Mouse (Mus musculus): Measurements from ENCODE around the gene Ckm. TPM values are rescaled to one million over a fixed set of nuclear protein-coding genes. Genes with fewer than 3 reads are reported as not detected.
A peak's percentile ranks its signal among the peaks of the same experiment; 100 is the strongest.

Ckm gene
- polyA plus RNA-seq, 1 experiment from 2014 or later: 28.2 TPM

DNA sequence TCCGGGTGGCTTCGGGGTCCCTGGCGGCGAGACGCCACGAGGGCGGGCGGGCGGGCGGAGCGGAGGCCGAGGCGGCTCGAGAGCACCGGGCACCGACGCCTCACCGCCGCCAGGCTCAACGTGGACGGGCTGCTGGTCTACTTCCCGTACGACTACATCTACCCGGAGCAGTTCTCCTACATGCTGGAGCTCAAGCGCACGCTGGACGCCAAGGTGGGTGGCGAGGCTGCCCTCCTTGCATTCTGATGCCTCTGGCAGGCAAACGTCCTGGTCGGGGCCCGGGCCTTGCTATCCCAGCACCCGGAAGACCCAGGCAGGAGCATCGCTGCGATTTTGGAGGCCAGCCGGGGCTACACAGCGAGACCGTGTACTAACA lies 22.4 kb upstream of the Ckm start:
- ATAC-seq (ENCODE audit: low FRiP score, low TSS enrichment): peak; percentile 66
- H3K27ac ChIP-seq (ENCODE audit: low read length): no peak overlapping the region
- 0% methylated on average over 31 of the region's 37 CpGs for WGBS

DNA sequence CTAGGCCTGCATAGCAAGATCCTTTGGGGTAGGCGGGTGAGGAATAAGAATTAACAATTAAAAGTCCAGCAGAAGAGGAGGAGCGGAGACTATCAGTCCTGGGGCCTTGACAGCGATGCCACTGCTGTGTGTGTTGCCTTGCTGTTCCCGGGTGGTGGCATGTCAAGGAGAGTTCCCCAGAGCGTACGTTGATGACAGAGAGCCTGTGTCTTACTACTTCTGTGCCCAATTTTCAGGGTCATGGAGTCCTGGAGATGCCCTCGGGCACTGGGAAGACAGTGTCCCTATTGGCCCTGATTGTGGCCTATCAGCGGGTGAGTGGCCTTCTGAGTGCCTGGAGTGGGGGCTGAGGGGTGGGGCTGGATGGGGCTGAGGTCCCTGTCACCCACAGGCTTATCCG lies 20.9 kb upstream of the Ckm start:
- H3K9ac ChIP-seq (replicated peaks; ENCODE audit: low read length): no peak overlapping the region
- peaks cover 11% of the 10 kb centered on the region for H3K4me1 ChIP-seq (ENCODE audit: insufficient read depth, low read length)
- no peak for ATAC-seq (ENCODE audit: low FRiP score, low TSS enrichment)
- H3K4me2 ChIP-seq (replicated peaks; ENCODE audit: low read depth, low read length): no peak overlapping the region
- WGBS: 92% methylated on average over 9 of the region's 9 CpGs
- H3K27me3 ChIP-seq (ENCODE audit: insufficient read depth, low read length): no peaks in the 10 kb centered on the region
- no peak overlapping the region for H3K4me3 ChIP-seq (ENCODE audit: low read length)
- no peaks in the 10 kb centered on the region for H3K9me3 ChIP-seq (ENCODE audit: low read length)
- peaks cover 39% of the 10 kb centered on the region for H3K36me3 ChIP-seq (ENCODE audit: insufficient read depth, low read length)
- no peak overlapping the region for H3K27ac ChIP-seq (ENCODE audit: low read length)

More for the DNA sequence above, 22.4 kb upstream of the Ckm start:
- Histone ChIP-seq H3K4me1 (ENCODE audit: insufficient read depth, low read length) (peaks cover 11% of the 10 kb centered on the region), H3K4me3 (ENCODE audit: low read length) (peak overlapping the region; percentile 80), H3K9ac (replicated peaks; ENCODE audit: low read length) (peak overlapping the region; percentile 72), H3K27me3 (ENCODE audit: insufficient read depth, low read length) (no peaks in the 10 kb centered on the region), H3K9me3 (ENCODE audit: low read length) (no peaks in the 10 kb centered on the region), H3K4me2 (replicated peaks; ENCODE audit: low read depth, low read length) (peak overlapping the region; percentile 89), H3K36me3 (ENCODE audit: insufficient read depth, low read length) (peaks cover 27% of the 10 kb centered on the region)

DNA sequence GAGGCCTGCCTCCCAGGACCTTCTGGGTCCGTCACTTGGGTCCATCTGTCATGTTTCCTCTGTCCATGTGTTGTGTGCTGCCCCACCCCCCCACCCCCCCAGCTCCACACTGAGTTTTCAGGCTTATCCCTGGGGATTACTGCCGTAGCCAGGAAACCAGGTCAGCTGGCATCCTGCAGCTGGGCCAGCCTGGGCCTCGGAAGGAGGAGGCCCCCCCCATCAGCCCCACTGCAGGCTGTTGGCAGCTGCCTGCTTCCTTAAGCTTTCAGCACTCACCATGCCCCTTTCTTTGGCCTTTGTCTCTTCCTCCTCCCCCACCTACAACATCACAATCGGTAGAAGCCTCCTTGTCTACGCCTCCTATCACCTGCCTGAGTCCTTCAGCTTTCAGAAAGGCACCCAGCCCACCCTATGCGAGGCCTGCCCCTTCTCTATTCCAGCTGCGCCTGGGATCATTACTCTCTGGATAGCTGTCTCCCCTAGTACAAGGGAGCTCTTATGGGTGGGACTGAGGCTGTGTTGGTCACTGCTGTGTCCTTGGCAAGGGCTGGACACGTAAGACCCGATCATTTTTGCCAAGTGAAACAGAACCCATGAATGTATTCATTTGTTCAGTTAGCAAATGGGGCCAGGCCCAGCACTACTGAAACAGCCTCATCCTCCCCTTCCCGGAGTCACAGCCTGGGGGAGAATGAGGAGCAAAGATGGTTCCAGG lies 15.7 kb upstream of the Ckm start:
- H3K4me3 ChIP-seq (ENCODE audit: low read length): no peak overlapping the region
- no peaks in the 10 kb centered on the region for H3K9me3 ChIP-seq (ENCODE audit: low read length)
- no peaks in the 10 kb centered on the region for H3K4me1 ChIP-seq (ENCODE audit: insufficient read depth, low read length)
- peaks cover 86% of the 10 kb centered on the region for H3K36me3 ChIP-seq (ENCODE audit: insufficient read depth, low read length)
- H3K27ac ChIP-seq (ENCODE audit: low read length): no peak overlapping the region
- 83% methylated on average over 10 of the region's 10 CpGs for WGBS
- no peak for ATAC-seq (ENCODE audit: low FRiP score, low TSS enrichment)
- H3K9ac ChIP-seq (replicated peaks; ENCODE audit: low read length): no peak overlapping the region
- H3K27me3 ChIP-seq (ENCODE audit: insufficient read depth, low read length): no peaks in the 10 kb centered on the region
- no peak overlapping the region for H3K4me2 ChIP-seq (replicated peaks; ENCODE audit: low read depth, low read length)

DNA sequence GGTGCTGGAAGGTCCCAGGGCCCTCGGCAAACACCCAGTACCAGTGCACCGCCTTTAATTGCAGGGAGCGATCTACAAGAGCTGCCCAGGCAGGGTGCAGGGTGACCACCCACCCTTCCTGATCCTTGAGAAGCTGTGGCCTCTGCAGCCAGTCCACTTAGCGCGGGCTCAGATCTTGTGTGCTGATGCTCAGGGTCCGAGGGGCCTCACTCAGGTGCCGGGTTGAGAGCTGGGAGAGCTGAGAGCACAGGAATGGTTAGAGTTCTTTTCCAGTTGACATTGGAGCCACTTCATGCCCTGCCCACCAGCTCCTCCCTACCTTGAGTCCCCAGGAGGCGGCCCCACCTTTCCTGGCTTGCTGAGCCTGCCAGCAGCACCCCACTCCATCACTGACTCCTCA lies 10.1 kb upstream of the Ckm start:
- Histone ChIP-seq H3K4me1 (ENCODE audit: insufficient read depth, low read length) (peaks cover 4% of the 10 kb centered on the region), H3K9me3 (ENCODE audit: low read length) (no peaks in the 10 kb centered on the region), H3K4me3 (ENCODE audit: low read length) (no peak overlapping the region), H3K36me3 (ENCODE audit: insufficient read depth, low read length) (peaks cover 62% of the 10 kb centered on the region), H3K27ac (ENCODE audit: low read length) (no peak overlapping the region), H3K4me2 (replicated peaks; ENCODE audit: low read depth, low read length) (no peak overlapping the region), H3K27me3 (ENCODE audit: insufficient read depth, low read length) (no peaks in the 10 kb centered on the region), H3K9ac (replicated peaks; ENCODE audit: low read length) (no peak overlapping the region)
- no peak for ATAC-seq (ENCODE audit: low FRiP score, low TSS enrichment)
- WGBS: 86% methylated on average over 8 of the region's 8 CpGs

DNA sequence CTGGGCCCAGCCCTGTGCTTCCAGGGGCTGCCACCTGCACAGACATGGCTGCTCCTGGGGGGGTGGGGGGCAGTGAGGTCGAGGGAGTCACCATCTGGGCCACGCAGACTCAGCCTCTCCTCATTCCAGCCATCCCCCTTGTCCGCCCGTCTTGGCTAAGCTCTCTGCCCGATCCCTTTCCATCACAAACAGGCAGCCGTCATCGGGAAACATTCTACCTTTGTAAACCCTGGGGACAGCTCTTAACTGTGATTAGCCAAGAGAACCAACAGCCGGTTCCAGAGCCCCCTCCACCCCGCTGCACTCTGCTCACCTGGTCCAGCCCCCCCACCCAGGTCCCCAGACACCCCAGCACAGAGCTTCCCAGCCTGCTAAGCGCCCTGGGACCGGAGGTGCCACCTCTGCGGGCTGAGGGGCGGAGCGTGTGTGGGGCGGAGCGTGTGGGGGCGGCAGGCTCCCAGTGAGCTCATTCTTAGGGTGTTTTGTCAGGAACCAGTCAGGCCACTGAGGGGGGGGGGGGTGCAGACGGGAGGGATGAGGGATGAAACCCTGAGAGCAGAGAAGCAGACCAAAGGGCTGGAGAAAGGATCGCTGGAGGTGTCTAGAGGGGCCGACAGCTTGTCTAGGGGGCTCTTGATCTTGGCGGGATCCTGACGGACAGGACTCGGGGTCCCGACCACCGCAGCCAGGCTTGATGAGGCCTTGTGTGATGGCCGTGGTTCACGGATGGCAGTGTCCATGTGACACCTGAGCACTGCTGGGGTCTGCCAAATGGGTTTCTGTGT lies 4.9 kb upstream of the Ckm start:
- peak overlapping the region; percentile 75 for H3K4me2 ChIP-seq (replicated peaks; ENCODE audit: low read depth, low read length)
- peaks cover 13% of the 10 kb centered on the region; the same call in 1 of the 2 replicates for H3K36me3 ChIP-seq (ENCODE audit: insufficient read depth, low read length)
- ATAC-seq (ENCODE audit: low FRiP score, low TSS enrichment): peak; percentile 40; the same call in 1 of the 2 replicates
- peaks cover 24% of the 10 kb centered on the region for H3K27me3 ChIP-seq (ENCODE audit: insufficient read depth, low read length)
- peaks cover 16% of the 10 kb centered on the region for H3K4me1 ChIP-seq (ENCODE audit: insufficient read depth, low read length)
- WGBS: 1% methylated on average over 25 of the region's 27 CpGs
- peak overlapping the region; percentile 47 for H3K4me3 ChIP-seq (ENCODE audit: low read length)
- H3K9ac ChIP-seq (replicated peaks; ENCODE audit: low read length): peak overlapping the region; percentile 55
- peaks cover 7% of the 10 kb centered on the region for H3K9me3 ChIP-seq (ENCODE audit: low read length)
- H3K27ac ChIP-seq (ENCODE audit: low read length): no peak overlapping the region

DNA sequence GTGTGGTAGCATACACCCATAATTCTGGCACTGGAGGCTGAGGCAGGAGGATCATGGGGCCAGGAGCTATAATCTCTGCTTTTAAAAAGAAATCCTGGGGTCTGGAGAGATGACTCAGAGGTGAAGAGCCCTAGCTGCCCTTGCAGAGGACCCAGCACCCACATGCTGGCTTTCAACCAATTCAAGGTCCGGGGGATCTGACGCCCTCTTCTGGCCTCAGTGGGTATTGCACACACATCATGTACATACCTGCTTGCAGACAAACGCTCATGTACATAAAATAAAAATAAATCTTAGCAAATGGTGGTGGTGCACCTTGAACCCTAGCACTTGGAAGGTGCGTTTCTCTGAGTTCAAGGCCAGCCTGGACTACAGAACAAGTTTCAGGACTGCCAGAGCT lies 3.6 kb upstream of the Ckm start:
- peaks cover 30% of the 10 kb centered on the region for H3K27me3 ChIP-seq (ENCODE audit: insufficient read depth, low read length)
- WGBS: 83% methylated on average over 4 of the region's 4 CpGs

DNA sequence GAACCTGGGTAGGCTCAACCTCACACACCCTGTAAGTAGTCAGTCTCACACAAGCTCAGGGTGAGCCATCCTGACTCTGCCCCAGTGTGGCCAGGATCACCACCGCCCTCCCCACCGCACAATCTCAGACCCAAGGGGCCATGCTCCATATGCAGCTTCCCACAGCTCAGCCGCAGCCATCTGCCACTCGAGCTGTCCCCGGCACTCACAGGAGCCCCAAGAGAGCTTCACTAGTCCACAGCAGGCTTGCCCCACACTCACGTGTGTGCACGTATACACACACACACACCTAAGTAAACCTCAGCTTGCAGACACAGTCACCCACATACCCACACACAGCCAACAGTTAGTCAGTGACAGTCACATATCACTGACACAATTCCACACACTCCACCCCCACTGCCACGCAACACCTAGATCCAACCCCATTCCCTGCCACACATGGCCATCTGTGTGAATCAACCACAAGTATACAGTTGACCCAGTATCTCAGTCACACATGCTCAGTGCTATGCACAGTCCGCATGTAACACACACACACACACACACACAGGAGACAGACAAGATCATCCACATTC lies 2.0 kb upstream of the Ckm start:
- Histone ChIP-seq H3K9me3 (ENCODE audit: low read length) (peaks cover 7% of the 10 kb centered on the region), H3K4me3 (ENCODE audit: low read length) (no peak overlapping the region), H3K4me2 (replicated peaks; ENCODE audit: low read depth, low read length) (no peak overlapping the region), H3K4me1 (ENCODE audit: insufficient read depth, low read length) (peaks cover 16% of the 10 kb centered on the region), H3K9ac (replicated peaks; ENCODE audit: low read length) (no peak overlapping the region), H3K36me3 (ENCODE audit: insufficient read depth, low read length) (no peaks in the 10 kb centered on the region), H3K27me3 (ENCODE audit: insufficient read depth, low read length) (peaks cover 30% of the 10 kb centered on the region), H3K27ac (ENCODE audit: low read length) (no peak overlapping the region)
- 86% methylated on average over 9 of the region's 9 CpGs for WGBS
- no peak for ATAC-seq (ENCODE audit: low FRiP score, low TSS enrichment)

More for the DNA sequence above, 3.6 kb upstream of the Ckm start:
- H3K4me2 ChIP-seq (replicated peaks; ENCODE audit: low read depth, low read length): no peak overlapping the region
- H3K27ac ChIP-seq (ENCODE audit: low read length): no peak overlapping the region
- H3K9me3 ChIP-seq (ENCODE audit: low read length): peaks cover 7% of the 10 kb centered on the region
- no peak overlapping the region for H3K9ac ChIP-seq (replicated peaks; ENCODE audit: low read length)
- H3K4me1 ChIP-seq (ENCODE audit: insufficient read depth, low read length): peaks cover 16% of the 10 kb centered on the region
- ATAC-seq (ENCODE audit: low FRiP score, low TSS enrichment): no peak
- peaks cover under 1% of the 10 kb centered on the region; the same call in 1 of the 2 replicates for H3K36me3 ChIP-seq (ENCODE audit: insufficient read depth, low read length)
- no peak overlapping the region for H3K4me3 ChIP-seq (ENCODE audit: low read length)

DNA sequence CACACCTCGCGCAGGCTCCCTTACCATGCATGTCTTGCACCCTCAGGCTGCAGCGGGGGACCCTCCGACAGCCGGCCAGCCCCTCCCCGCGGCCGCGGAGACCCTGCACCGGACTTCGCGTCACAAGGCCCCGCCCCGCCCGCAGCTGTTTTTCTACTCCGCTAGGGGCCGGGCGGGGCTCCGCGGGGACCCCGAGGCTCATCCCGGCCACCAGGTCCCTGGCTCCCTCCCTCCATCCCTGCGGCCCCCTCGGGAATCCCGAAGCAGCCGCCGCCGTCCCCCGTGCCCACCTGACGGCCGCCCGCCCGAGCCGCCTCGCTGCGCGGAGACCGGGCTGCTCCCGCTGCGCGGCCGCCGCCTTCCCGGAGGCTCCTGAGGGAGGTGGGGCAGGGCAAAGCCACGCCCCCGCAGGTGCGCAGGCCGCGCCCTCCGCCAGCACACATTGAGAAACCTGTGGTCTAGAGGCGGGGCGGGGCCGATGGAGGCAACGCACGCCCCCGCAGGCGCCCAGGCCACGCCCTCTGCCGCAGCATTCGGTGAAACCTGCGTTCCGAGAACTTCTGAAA lies 762 bp upstream of the Ckm start, which contains the start of gene Klc3:
Gene Klc3, minus strand, starts transcription at position 374 of the 566 bp plus-strand sequence.
- Histone ChIP-seq H3K36me3 (ENCODE audit: insufficient read depth, low read length) (no peaks in the 10 kb centered on the region), H3K4me3 (ENCODE audit: low read length) (peak within 1 kb of the TSS; percentile 65), H3K4me1 (ENCODE audit: insufficient read depth, low read length) (peaks cover 16% of the 10 kb centered on the region), H3K9ac (replicated peaks; ENCODE audit: low read length) (peak within 1 kb of the TSS; percentile 64), H3K27ac (ENCODE audit: low read length) (no peak within 1 kb of the TSS), H3K4me2 (replicated peaks; ENCODE audit: low read depth, low read length) (peak within 1 kb of the TSS; percentile 90), H3K9me3 (ENCODE audit: low read length) (peaks cover 7% of the 10 kb centered on the region), H3K27me3 (ENCODE audit: insufficient read depth, low read length) (peaks cover 30% of the 10 kb centered on the region)
- peak; percentile 75 for ATAC-seq (ENCODE audit: low FRiP score, low TSS enrichment)
- WGBS: under 1% methylated on average over 62 of the region's 62 CpGs

DNA sequence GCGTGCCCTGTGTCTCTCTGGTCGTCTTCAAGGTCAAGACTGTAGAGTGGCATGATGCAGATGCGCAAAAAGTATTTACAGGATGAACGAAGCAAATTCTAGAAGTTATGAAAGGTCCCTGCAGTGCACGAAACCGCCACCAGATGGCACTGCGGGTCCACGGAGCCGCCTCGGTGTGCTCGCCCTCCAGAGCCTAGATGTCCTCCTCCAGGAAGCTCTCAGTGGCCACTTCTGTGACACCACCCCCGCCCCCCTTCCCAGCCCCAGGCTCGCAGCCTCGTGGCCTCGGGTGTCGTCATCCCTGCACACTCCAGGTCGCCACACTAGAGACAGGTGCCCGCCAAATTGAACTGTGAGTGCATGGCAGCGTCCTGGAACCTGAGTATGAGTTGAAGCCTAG lies 841 bp downstream of the Ckm start:
- no peak overlapping the region for H3K27ac ChIP-seq (ENCODE audit: low read length)
- 0 out of 2 replicates have a peak overlapping the region, but pooled peaks have one; percentile 42 for H3K9ac ChIP-seq (replicated peaks; ENCODE audit: low read length)
- peaks cover 30% of the 10 kb centered on the region for H3K27me3 ChIP-seq (ENCODE audit: insufficient read depth, low read length)
- no peak overlapping the region for H3K4me3 ChIP-seq (ENCODE audit: low read length)
- peak overlapping the region; percentile 47 for H3K4me2 ChIP-seq (replicated peaks; ENCODE audit: low read depth, low read length)
- 2% methylated on average over 19 of the region's 19 CpGs for WGBS
- H3K9me3 ChIP-seq (ENCODE audit: low read length): peaks cover 7% of the 10 kb centered on the region
- H3K4me1 ChIP-seq (ENCODE audit: insufficient read depth, low read length): peaks cover 9% of the 10 kb centered on the region
- no peaks in the 10 kb centered on the region for H3K36me3 ChIP-seq (ENCODE audit: insufficient read depth, low read length)
- ATAC-seq (ENCODE audit: low FRiP score, low TSS enrichment): peak; percentile 46; the same call in 1 of the 2 replicates
